In genomic region chr11:35916466-35917185, GRCm38 (mm10) we compare ENCODE assay signal across 15 mouse cellular contexts.
A peak's percentile ranks its signal among the peaks of the same experiment; 100 is the strongest.
DNase-seq lines count a peak whose midpoint lies in the region; ATAC-seq and TF ChIP-seq lines count a peak whose summit lies in the region.
"Had no signal": no experiment of that assay in that cellular context is flagged by ENCODE, and none has a peak within 500 bp of the region (broad histone marks: within the 10 kb centered on the region; RNA-seq: fewer than 3 reads in every experiment).

No protein-coding gene starts in this region.

- H3K27me3 ChIP-seq in forebrain, embryonic 15.5 days, result no peaks in the 10 kb centered on the region
- H3K27me3 ChIP-seq in forebrain, embryonic 12.5 days, result peaks cover 7% of the 10 kb centered on the region; the same call in 1 of the 2 replicates
- no peaks in the 10 kb centered on the region for H3K27me3 ChIP-seq in kidney, adult 2 months (replicated peaks; ENCODE audit: control insufficient read depth, insufficient read depth, low read length)
- H3K27me3 ChIP-seq: embryonic facial prominence, embryonic 13.5 days had no signal

- H3K4me1 ChIP-seq in forebrain, embryonic 15.5 days, result peaks cover 73% of the 10 kb centered on the region
- H3K4me1 ChIP-seq in forebrain, embryonic 12.5 days, result peaks cover 42% of the 10 kb centered on the region
- H3K4me1 ChIP-seq in kidney, adult 2 months (ENCODE audit: control insufficient read depth, insufficient read depth, low read length), result peaks cover 60% of the 10 kb centered on the region

- no peak overlapping the region for H3K9ac ChIP-seq in forebrain, embryonic 15.5 days (replicated peaks)
- no peak overlapping the region for H3K9ac ChIP-seq in forebrain, embryonic 12.5 days
- H3K9ac ChIP-seq: embryonic facial prominence, embryonic 13.5 days had no signal

- WGBS in forebrain, embryonic 15.5 days, result 73% methylated on average over 8 of the region's 8 CpGs
- WGBS in forebrain, embryonic 12.5 days, result 87% methylated on average over 8 of the region's 8 CpGs
- 36% methylated on average over 8 of the region's 8 CpGs for WGBS in kidney, adult 2 months

- H3K36me3 ChIP-seq in forebrain, embryonic 15.5 days, result no peaks in the 10 kb centered on the region
- H3K36me3 ChIP-seq in forebrain, embryonic 12.5 days (replicated peaks), result no peaks in the 10 kb centered on the region
- no peaks in the 10 kb centered on the region for H3K36me3 ChIP-seq in kidney, adult 2 months (ENCODE audit: control insufficient read depth, insufficient read depth, low read length)
- H3K36me3 ChIP-seq: embryonic facial prominence, embryonic 13.5 days; heart, embryonic 10.5 days had no signal

- no peaks in the 10 kb centered on the region for H3K9me3 ChIP-seq in forebrain, embryonic 15.5 days
- H3K9me3 ChIP-seq in forebrain, embryonic 12.5 days, result no peaks in the 10 kb centered on the region
- H3K9me3 ChIP-seq: embryonic facial prominence, embryonic 13.5 days; heart, embryonic 10.5 days; midbrain, embryonic 10.5 days had no signal

- no peak for TF ChIP-seq POLR2A in brain, embryonic 14.5 days (IDR thresholded peaks at IDR 0.05; ENCODE audit: borderline replicate concordance, extremely low read depth, insufficient read depth, insufficient read length, poor library complexity, severe bottlenecking)
- TF ChIP-seq POLR2A in kidney, adult 2 months (IDR thresholded peaks at IDR 0.05; ENCODE audit: low read depth, low read length), result no peak

- H3K27ac ChIP-seq in forebrain, embryonic 15.5 days (replicated peaks), result peak overlapping the region; percentile 61
- no peak overlapping the region for H3K27ac ChIP-seq in forebrain, embryonic 12.5 days
- H3K27ac ChIP-seq in kidney, adult 2 months (ENCODE audit: insufficient read depth, low read depth, low read length), result peak overlapping the region; percentile 70
- H3K27ac ChIP-seq: embryonic facial prominence, embryonic 13.5 days; heart, embryonic 10.5 days; hindbrain, postnatal 0 days had no signal

- DNase-seq in brain, embryonic 14.5 days (ENCODE audit: low read depth), result peak; percentile 74
- peak; percentile 91 for DNase-seq in kidney, adult 2 months
- DNase-seq in kidney, postnatal 25 days, result peak; percentile 59 to 74
- DNase-seq in right cerebral cortex, postnatal 10 days (ENCODE audit: low spot score in 2 of 2), result no peak
- no peak for DNase-seq in right cerebral cortex, postnatal 4 days
- no peak for DNase-seq in gastrocnemius, adult 18-20 months (ENCODE audit: low spot score)
- DNase-seq: gastrocnemius, postnatal 25 days; lung, postnatal 14 days; thymus, postnatal 25 days had no signal

- ATAC-seq in forebrain, embryonic 15.5 days (replicated peaks), result peak; percentile 21; the same call in 1 of the 2 replicates
- no peak for ATAC-seq in forebrain, embryonic 12.5 days (ENCODE audit: low FRiP score)

- no peak overlapping the region for H3K4me3 ChIP-seq in forebrain, embryonic 15.5 days
- no peak overlapping the region for H3K4me3 ChIP-seq in forebrain, embryonic 12.5 days (replicated peaks)
- H3K4me3 ChIP-seq in kidney, adult 2 months (ENCODE audit: insufficient read depth, low read depth, low read length), result no peak overlapping the region
- H3K4me3 ChIP-seq: embryonic facial prominence, embryonic 13.5 days; heart, embryonic 10.5 days; midbrain, embryonic 10.5 days had no signal

- TF ChIP-seq CTCF in brain, embryonic 14.5 days (IDR thresholded peaks at IDR 0.05; ENCODE audit: borderline replicate concordance, extremely low read depth, insufficient read depth, insufficient read length), result no peak
- TF ChIP-seq CTCF in kidney, adult 2 months (conservative IDR thresholded peaks at IDR 0.05; ENCODE audit: insufficient read depth, insufficient read length, low read depth, low read length), result no peak

- H3K4me2 ChIP-seq in forebrain, embryonic 15.5 days (replicated peaks), result no peak overlapping the region
- no peak overlapping the region for H3K4me2 ChIP-seq in forebrain, embryonic 12.5 days
- H3K4me2 ChIP-seq: embryonic facial prominence, embryonic 13.5 days had no signal

Comparison
In these comparisons a context has a peak if more than half of its experiments do, and no peak if none do; other contexts are left out.
1. DNase-seq: peak in brain, embryonic 14.5 days (single experiment), kidney, adult 2 months (single experiment) and kidney, postnatal 25 days (2 of 2); none in right cerebral cortex, postnatal 10 days (0 of 2), right cerebral cortex, postnatal 4 days (single experiment) and gastrocnemius, adult 18-20 months (single experiment).